Mouse (Mus musculus) forebrain, postnatal 0 days (tissue): Measurements from ENCODE around the gene Tmem170. TPM values are rescaled to one million over a fixed set of nuclear protein-coding genes. Genes with fewer than 3 reads are reported as not detected.
"Not testable (repeated sequence)": the region's sequence is repeated elsewhere in the genome, so short reads cannot be mapped to it uniquely, and the experiment has no call there.

Experiments
- ATAC-seq: fragments of 200-750 bp; cut with Nextera tagmentation; 2 replicates; pipeline ENCODE4 v1.8.0; 2017; ENCODE audit warnings: mild to moderate bottlenecking, moderate library complexity
- DNase-seq: peaks from one replicate; pipeline ENCODE4 v3.0.0-alpha.2; 2015
- H3K27ac ChIP-seq: fragments of 300-500 bp; sonication (generic); 2 replicates; pipeline ENCODE4 v1.5.1; 2014; ENCODE audit warnings: low read depth, mild to moderate bottlenecking, antibody characterized with exemption, low read length, moderate library complexity, mixed read lengths
- H3K27me3 ChIP-seq: fragments of 300-500 bp; sonication (generic); 2 replicates; pipeline ENCODE4 v1.6.1; 2014; ENCODE audit warnings: mild to moderate bottlenecking, low read length, mixed read lengths; ENCODE audit not compliant: insufficient read depth
- H3K36me3 ChIP-seq: fragments of 300-500 bp; sonication (generic); 2 replicates; pipeline ENCODE4 v1.6.1; 2014; ENCODE audit warnings: mild to moderate bottlenecking, moderate library complexity; ENCODE audit not compliant: insufficient read depth
- H3K4me1 ChIP-seq: fragments of 300-500 bp; sonication (generic); 2 replicates; pipeline ENCODE4 v1.6.1; 2014; ENCODE audit warnings: antibody characterized with exemption; ENCODE audit not compliant: insufficient read depth
- H3K4me2 ChIP-seq: fragments of 300-500 bp; sonication (generic); 2 replicates; pipeline ENCODE4 v1.6.1; 2014; ENCODE audit warnings: low read depth, mild to moderate bottlenecking, moderate library complexity
- H3K4me3 ChIP-seq: fragments of 300-500 bp; sonication (generic); 2 replicates; pipeline ENCODE4 v1.5.1; 2014; ENCODE audit warnings: low read depth, low read length, mixed read lengths
- H3K9ac ChIP-seq: fragments of 300-500 bp; sonication (generic); 2 replicates; pipeline ENCODE4 v1.6.1; 2014; ENCODE audit warnings: mild to moderate bottlenecking
- H3K9me3 ChIP-seq: fragments of 300-500 bp; sonication (generic); 2 replicates; pipeline ENCODE4 v1.6.1; 2016; ENCODE audit warnings: low read length
- CTCF ChIP-seq: sonication (generic); IDR thresholded peaks from 2 replicates; pipeline ENCODE4 v1.5.1; 2016; ENCODE audit warnings: antibody characterized with exemption, control low read depth, low read depth
- WGBS: fragments of 180-500 bp; shearing (Covaris S2); extraction: QIAGEN DNeasy Blood & Tissue Kit; methylation state at CpG from one replicate; pipeline ENCODE4 v1.1.7; 2014; 5-methylcytosine and 5-hydroxymethylcytosine counted together
- polyA plus RNA-seq: library from polyadenylated mRNA; unstranded; fragments of >200 nt; fragmentation: Nextera tagmentation; extraction: Ambion mirVana; gene quantifications from 2 replicates; pipeline ENCODE4 v1.2.1, GENCODE M21; 2015
- total RNA-seq: library from RNA; depleted of rRNA; stranded (reverse); fragments of >200 nt; gene quantifications from 2 replicates; pipeline ENCODE4 v1.2.3, GENCODE M21; 2014

Tmem170 gene
- total and polyA plus RNA-seq, 2 experiments from 2014 or later: 2.0 to 3.0 TPM

- H3K4me1 ChIP-seq: no peaks in the 10 kb centered on the region
- no peak overlapping the region for H3K4me2 ChIP-seq
- ATAC-seq: no peak
- no peaks in the 10 kb centered on the region for H3K27me3 ChIP-seq
- H3K9ac ChIP-seq: no peak overlapping the region
- no peaks in the 10 kb centered on the region for H3K36me3 ChIP-seq
- no peak for TF ChIP-seq CTCF
- no peak for DNase-seq
- H3K9me3 ChIP-seq: no peaks in the 10 kb centered on the region
- H3K27ac ChIP-seq: no peak overlapping the region
- 85% methylated on average over 4 of the region's 4 CpGs for WGBS
- H3K4me3 ChIP-seq: no peak overlapping the region
Measured at GRCm38 (mm10) chr8:111863280-111863679, 13.3 kb downstream of the Tmem170 start.

GRCm38 (mm10) chr8:111855977-111856376 lies 20.6 kb downstream of the Tmem170 start:
- H3K4me2 ChIP-seq: no peak overlapping the region
- H3K9ac ChIP-seq: no peak overlapping the region
- H3K36me3 ChIP-seq: no peaks in the 10 kb centered on the region
- no peaks in the 10 kb centered on the region for H3K27me3 ChIP-seq
- H3K4me3 ChIP-seq: no peak overlapping the region
- DNase-seq (no peak), ATAC-seq (no peak)
- peaks cover 6% of the 10 kb centered on the region; the same call in 1 of the 2 replicates for H3K4me1 ChIP-seq
- no peaks in the 10 kb centered on the region for H3K9me3 ChIP-seq
- TF ChIP-seq CTCF: no peak
- WGBS: 91% methylated on average over 12 of the region's 12 CpGs
- no peak overlapping the region for H3K27ac ChIP-seq

GRCm38 (mm10) chr8:111853861-111854501 lies 22.6 kb downstream of the Tmem170 start, which contains the start of gene Cfdp1:
Cfdp1 (minus strand) TSS chr8:111854291.
- peak within 1 kb of the TSS; percentile 85 for H3K4me2 ChIP-seq
- TF ChIP-seq CTCF: peak; percentile 62
- H3K9me3 ChIP-seq: no peaks in the 10 kb centered on the region
- peak within 1 kb of the TSS; percentile 71 for H3K4me3 ChIP-seq
- WGBS: 2% methylated on average over 53 of the region's 53 CpGs
- ATAC-seq (peak; percentile 100), DNase-seq (peak; percentile 97)
- peaks cover 6% of the 10 kb centered on the region; the same call in 1 of the 2 replicates for H3K4me1 ChIP-seq
- no peaks in the 10 kb centered on the region for H3K27me3 ChIP-seq
- H3K36me3 ChIP-seq: no peaks in the 10 kb centered on the region
- H3K27ac ChIP-seq: peak within 1 kb of the TSS; percentile 37; the same call in 1 of the 2 replicates
- peak within 1 kb of the TSS; percentile 69 for H3K9ac ChIP-seq

- not testable (repeated sequence) for H3K9me3 ChIP-seq, H3K4me1 ChIP-seq, H3K27ac ChIP-seq, H3K36me3 ChIP-seq, DNase-seq, H3K27me3 ChIP-seq, ATAC-seq
- peak overlapping the region; percentile 85 for H3K4me2 ChIP-seq
- peak overlapping the region; percentile 71 for H3K4me3 ChIP-seq
- WGBS: 60% methylated on average over 12 of the region's 12 CpGs
- peak overlapping the region; percentile 69 for H3K9ac ChIP-seq
Measured at GRCm38 (mm10) chr8:111853219-111853618, 23.3 kb downstream of the Tmem170 start.

GRCm38 (mm10) chr8:111846746-111847145 lies 29.8 kb downstream of the Tmem170 start:
- DNase-seq (no peak), ATAC-seq (no peak)
- whole genome bisulfite sequencing: 94% methylated on average over 6 of the region's 6 CpGs
- no peak overlapping the region for H3K9ac ChIP-seq
- no peaks in the 10 kb centered on the region for H3K27me3 ChIP-seq
- H3K4me3 ChIP-seq: no peak overlapping the region
- TF ChIP-seq CTCF: no peak
- no peaks in the 10 kb centered on the region for H3K4me1 ChIP-seq
- H3K9me3 ChIP-seq: no peaks in the 10 kb centered on the region
- H3K27ac ChIP-seq: no peak overlapping the region
- H3K4me2 ChIP-seq: no peak overlapping the region
- H3K36me3 ChIP-seq: peaks cover 21% of the 10 kb centered on the region

GRCm38 (mm10) chr8:111835540-111835939 lies 41.0 kb downstream of the Tmem170 start:
- WGBS: 45% methylated on average over 1 of the region's 1 CpGs
- no peak for ATAC-seq

GRCm38 (mm10) chr8:111834011-111834410 lies 42.5 kb downstream of the Tmem170 start:
- DNase-seq: no peak
- ATAC-seq: no peak
- no peak overlapping the region for H3K4me3 ChIP-seq
- H3K9ac ChIP-seq: no peak overlapping the region
- no peak overlapping the region for H3K27ac ChIP-seq
- H3K36me3 ChIP-seq: peaks cover 25% of the 10 kb centered on the region
- WGBS: 68% methylated on average over 6 of the region's 6 CpGs
- no peaks in the 10 kb centered on the region for H3K27me3 ChIP-seq
- H3K4me2 ChIP-seq: no peak overlapping the region
- no peak for TF ChIP-seq CTCF
- H3K9me3 ChIP-seq: no peaks in the 10 kb centered on the region
- no peaks in the 10 kb centered on the region for H3K4me1 ChIP-seq

More at GRCm38 (mm10) chr8:111835540-111835939, 41.0 kb downstream of the Tmem170 start:
- H3K36me3 ChIP-seq: peaks cover 30% of the 10 kb centered on the region
- H3K9ac ChIP-seq: no peak overlapping the region
- no peaks in the 10 kb centered on the region for H3K9me3 ChIP-seq
- DNase-seq: peak; percentile 45
- H3K27ac ChIP-seq: no peak overlapping the region
- H3K27me3 ChIP-seq: no peaks in the 10 kb centered on the region
- TF ChIP-seq CTCF: peak; percentile 71
- H3K4me3 ChIP-seq: no peak overlapping the region
- no peaks in the 10 kb centered on the region for H3K4me1 ChIP-seq
- H3K4me2 ChIP-seq: no peak overlapping the region
